Mouse (Mus musculus) left cerebral cortex, postnatal 36 days (tissue): ENCODE data around the gene Grm1. TPM values are rescaled to one million over a fixed set of nuclear protein-coding genes. Genes with fewer than 3 reads are reported as not detected.
"Not testable (repeated sequence)": the region's sequence is repeated elsewhere in the genome, so short reads cannot be mapped to it uniquely, and the experiment has no call there.

Experiments used
- DNase-seq, 2 experiments: peaks; one replicate each; pipeline ENCODE4 v3.0.0; 2021 to 2022; ENCODE audit warnings: low spot score in 2 of 2, mixed read lengths in 1 of 2
- intact Hi-C: fragments of 180-260 bp; cut with DNase I; formaldehyde crosslinking; loops from one replicate; pipeline ENCODE4 v1.15.1; 2025
- total RNA-seq, 2 experiments: library from RNA; stranded (reverse); gene quantifications; 2 replicates each; pipeline ENCODE4 v1.2.3; 2021

The Grm1 gene
- 10 to 100 TPM; 39.5 to 50.2 TPM for total RNA-seq

DNA sequence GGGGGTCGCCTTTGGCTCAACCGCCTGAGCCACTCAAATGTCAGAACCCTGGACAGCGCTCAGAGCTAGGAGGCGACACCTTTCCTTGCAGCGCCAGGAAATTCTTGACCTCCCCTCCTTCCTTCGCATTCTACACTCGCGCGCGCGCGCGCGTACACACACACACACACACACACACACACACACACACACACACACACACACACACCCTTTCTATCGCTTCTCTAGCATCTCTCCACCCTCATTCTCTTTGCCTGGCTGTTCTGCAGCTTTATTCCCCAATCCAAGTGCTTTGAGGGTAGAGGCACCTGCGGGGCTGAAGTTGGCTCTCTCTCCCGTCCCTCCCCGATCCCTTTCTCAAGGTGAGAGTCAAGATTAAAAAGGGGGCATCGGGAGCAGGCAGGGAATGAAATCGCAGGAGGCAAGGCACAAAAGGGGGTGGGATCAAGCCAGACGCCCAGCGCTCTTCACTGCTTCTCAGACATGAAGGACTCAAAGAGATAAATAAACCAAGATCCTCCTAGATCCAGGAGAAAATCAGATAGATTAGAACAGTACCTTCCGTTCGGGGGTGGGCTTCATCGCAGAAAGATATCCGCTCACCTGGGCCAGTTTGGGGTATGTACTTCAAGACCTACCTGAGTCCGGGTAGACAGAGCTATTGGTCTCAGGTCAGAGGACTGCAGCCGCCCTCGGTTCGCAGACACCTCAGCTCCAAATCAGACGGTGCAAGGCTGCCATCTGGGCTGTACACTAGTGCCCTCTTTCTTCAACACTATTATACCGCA is at the start of gene Grm1:
TSS of gene Grm1 (minus strand) at position 746 of the 788 bp plus-strand sequence.
- intact Hi-C loops = loop anchor here (10.0 kb wide), 2 partner anchors 397 to 677 kb away; partner anchors contain the start of gene Gm10944
- DNase-seq = peak; percentile 51 to 55

DNA sequence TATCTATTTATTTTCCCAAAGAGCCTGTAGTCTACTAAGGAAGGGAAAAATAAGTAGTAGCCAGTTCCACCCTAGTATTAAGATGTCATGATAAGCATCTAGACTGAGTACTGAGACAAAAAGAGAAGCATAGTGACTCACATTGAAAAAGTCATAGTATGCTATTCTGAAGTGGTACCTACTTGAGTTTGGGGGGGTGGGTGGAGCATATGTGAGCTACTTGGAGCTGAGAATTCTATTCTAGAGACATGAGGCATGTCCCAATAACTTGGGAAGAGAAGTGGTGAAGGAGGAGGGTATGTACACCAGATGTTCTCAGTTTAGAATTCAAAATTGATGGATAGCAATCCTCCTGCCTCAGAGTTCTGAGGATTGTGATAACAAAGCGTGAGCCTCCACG is 39.6 kb upstream of the Grm1 start:
- DNase-seq = peak in 1 of 2 experiments; percentile 6
- intact Hi-C loops = no loop called here

DNA sequence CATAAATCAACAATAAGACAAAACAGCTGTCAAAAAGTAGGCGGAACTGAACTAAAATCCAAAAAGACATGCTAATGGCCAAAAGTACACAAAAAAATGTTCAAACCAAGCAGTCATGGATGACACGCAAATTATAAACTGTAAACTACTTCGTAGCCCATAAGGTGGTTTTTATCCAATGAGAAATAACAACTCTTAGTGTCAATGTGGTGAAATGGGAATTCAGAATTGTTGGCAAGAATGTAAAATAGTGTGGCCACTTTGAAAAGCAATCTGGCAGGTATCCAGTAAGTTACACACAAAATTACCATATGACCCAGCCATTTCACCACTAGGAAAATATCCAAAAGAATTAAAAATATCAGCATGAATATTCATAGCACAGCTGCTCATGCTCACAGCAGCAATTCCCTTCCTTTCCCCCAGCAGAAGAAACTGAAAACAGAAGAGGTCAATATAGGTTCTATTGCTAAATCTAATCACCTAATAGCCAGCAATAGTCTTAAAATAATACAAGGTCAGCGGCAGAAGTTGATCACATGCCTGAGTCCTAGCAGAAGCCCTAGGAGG is 16.4 kb upstream of the Grm1 start:
- intact Hi-C loops = no loop called here

DNA sequence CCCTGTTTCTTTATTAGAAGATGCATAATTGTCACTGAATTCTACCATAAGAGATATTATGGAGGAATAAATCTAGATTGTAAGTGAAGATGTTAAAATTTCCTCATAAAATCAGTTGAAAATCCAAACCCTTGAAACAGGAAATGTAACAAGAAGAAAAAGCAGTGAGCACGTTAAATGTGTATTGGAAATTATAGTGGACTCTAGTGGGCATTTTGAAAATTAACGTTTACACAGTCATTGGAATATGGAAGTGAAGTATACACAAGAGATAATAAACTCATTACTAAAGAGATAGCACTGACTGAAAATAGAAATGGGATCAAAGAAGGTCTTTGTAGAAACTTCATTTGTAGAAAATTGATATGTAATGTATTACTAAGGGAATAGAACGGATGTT is 4.2 kb upstream of the Grm1 start:
- intact Hi-C loops = loop anchor here (10.0 kb wide), 2 partner anchors 402 to 682 kb away; partner anchors contain the start of gene Gm10944
- no peak for DNase-seq

More for the DNA sequence above, 16.4 kb upstream of the Grm1 start:
- DNase-seq = no peak

- no peak for DNase-seq
Measured at GRCm38 (mm10) chr10:11080725-11081610, 1.2 kb downstream of the Grm1 start.

GRCm38 (mm10) chr10:11080013-11080724 is 2.0 kb downstream of the Grm1 start:
- intact Hi-C loops = loop anchor here (10.0 kb wide), 2 partner anchors 395 to 675 kb away; partner anchors contain the start of gene Gm10944
- DNase-seq = peak; percentile 14 to 30

More at GRCm38 (mm10) chr10:11080725-11081610, 1.2 kb downstream of the Grm1 start:
- intact Hi-C loops = loop anchor here (10.0 kb wide), 2 partner anchors 396 to 676 kb away; partner anchors contain the start of gene Gm10944

DNA sequence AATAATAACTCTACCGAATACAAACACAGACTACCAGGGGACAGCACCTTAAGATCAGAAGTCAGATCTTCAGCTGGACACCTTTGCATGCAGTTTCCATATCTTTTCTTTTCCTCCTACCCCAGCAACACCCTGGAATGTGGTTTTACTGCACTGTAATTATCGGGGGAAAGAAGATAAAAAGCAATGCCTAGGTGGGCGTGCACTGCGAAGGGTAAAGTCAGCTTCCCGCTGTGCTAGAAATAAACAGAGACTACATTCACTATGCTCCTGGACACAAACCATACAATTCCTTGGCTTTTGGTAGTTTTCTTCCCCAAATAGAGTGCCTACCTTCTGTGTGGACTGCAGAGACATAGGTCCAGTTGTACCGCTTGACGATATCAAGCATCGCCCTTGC is 2.6 kb downstream of the Grm1 start:
- no peak for DNase-seq

GRCm38 (mm10) chr10:11065136-11065535 is 17.0 kb downstream of the Grm1 start:
- no peak for DNase-seq
- intact Hi-C loops = no loop called here

More for the DNA sequence above, 2.6 kb downstream of the Grm1 start:
- intact Hi-C loops = no loop called here

- intact Hi-C loops = no loop called here
- peak; percentile 31 to 57 for DNase-seq
Measured at GRCm38 (mm10) chr10:11061318-11062071, 20.7 kb downstream of the Grm1 start.

GRCm38 (mm10) chr10:11049361-11049760 is 32.8 kb downstream of the Grm1 start:
- no peak for DNase-seq

DNA sequence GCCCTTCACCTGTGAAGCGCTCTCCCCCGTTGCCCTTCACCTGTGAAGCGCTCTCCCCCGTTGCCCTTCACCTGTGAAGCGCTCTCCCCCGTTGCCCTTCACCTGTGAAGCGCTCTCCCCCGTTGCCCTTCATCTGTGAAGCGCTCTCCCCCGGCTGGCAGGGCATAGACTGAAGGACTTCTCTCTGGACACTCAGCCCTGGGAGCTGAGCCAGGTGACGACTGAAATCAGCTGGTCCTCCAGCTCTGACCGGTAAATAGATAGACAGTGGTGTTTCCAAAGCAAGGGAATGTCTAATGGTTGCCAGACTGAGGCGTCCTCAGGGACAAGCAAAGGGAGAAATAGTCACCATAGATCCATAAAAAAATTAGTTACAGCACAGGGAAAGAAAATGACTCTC is 36.7 kb downstream of the Grm1 start:
- intact Hi-C loops, DNase-seq: not testable (repeated sequence)

More at GRCm38 (mm10) chr10:11049361-11049760, 32.8 kb downstream of the Grm1 start:
- intact Hi-C loops = no loop called here

DNA sequence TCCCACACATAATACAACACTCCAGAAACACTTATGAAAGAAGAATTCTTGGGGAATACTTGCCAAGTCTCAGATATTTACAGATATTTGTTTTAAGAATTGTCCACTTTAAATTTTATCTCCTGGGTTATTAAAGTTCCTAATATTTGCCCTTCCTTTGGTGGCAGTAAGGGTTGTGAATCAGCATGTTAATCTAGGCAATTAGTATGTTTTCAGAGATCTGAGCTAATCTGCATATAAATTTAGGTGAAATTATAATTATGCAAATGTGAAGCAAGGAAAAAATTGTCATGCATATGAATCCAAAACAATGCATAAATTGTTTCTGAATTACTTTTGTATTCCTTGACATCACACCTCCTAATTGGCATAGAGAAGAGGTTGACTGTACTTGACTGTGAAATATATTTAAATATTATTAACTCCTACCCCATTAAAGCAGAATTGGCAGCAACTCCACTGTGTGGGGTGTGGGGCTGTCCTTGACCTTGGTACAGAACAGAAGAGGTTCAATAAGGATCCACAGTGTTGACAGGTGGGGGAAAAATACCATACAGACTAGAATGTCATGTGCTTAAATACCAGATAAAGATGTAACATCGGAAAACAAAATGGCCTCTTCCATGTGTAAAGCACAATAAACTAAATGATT is 37.6 kb downstream of the Grm1 start:
- intact Hi-C loops = no loop called here
- no peak for DNase-seq

GRCm38 (mm10) chr10:11039323-11039722 is 42.8 kb downstream of the Grm1 start:
- DNase-seq = no peak
- intact Hi-C loops = no loop called here

DNA sequence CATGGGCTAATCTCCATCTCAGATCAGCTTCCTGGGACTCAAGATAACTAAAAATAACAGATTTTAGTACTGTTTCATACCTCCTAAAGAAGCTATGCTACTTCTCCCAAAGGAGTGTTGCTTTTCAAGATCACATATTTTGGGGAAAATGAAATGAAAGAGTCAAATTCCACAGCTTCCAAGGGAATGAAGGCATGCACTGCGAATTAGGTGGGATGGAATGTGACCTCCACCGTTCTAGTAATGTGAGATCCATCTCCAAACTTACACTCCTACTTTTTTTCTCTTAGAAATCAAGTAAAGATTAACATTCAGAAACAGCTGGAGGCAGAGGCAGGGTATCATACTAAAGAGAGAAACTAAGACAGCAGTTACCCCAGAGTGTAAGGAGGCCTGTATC is 49.9 kb downstream of the Grm1 start:
- DNase-seq = no peak
- intact Hi-C loops = no loop called here

DNA sequence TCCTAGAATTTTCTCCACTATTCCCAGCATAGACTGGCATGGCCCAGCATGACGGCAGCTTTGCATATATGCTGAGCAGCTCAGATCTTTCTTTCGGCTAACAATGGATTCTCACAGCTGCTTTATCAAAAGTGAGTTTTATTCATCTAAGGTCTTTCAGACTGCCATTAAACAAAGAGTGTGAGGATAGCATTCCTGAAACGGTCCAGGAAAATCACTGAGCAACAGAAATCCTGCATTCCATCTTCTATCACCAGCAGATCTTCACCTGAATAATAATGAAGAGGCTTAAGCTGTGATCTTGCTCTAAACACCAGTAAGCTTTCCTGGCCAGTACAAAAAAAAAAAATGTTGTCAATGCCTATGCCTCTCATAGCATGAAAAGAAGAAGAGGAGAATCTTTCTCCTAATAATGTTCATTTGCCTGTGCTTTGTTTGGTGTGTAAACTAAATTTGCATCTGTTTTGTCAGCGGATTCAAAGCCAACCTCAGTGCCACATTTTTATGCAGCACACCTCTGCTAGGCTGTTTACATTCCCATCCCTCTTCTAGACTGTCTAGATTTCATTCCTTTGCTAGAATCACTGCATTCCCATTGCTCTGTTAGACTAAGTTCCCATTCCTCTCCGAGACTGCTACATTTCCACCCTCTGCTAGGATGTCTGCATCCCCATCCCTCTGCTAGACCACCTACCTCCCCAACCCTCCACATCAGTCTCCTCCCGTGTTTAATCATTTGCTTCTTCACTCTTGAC is 56.2 kb downstream of the Grm1 start:
- intact Hi-C loops = no loop called here

GRCm38 (mm10) chr10:11018970-11019531 is 63.1 kb downstream of the Grm1 start:
- DNase-seq = no peak
- intact Hi-C loops = no loop called here

More for the DNA sequence above, 56.2 kb downstream of the Grm1 start:
- DNase-seq = no peak

DNA sequence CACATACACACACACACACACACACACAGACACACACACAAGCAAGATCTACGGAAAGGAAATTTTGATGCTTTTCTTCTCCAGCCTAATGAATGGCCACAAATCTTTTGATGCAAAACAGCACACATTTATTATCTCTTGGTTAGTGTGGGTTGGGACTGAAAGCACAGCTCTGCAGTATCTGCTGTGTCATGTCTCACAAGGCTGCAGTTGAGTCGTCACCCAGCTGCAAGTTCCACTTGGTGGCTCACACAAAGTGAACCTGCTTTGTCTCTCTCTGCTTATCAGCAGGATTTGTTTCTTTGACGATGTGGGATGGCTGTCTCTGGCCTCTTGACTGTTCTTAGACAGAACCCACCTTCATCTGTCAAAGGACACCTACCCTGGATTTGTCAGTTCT is 68.5 kb downstream of the Grm1 start:
- DNase-seq = no peak
- intact Hi-C loops = no loop called here
